Mouse (Mus musculus): ENCODE data around the gene Epha8.

DNA sequence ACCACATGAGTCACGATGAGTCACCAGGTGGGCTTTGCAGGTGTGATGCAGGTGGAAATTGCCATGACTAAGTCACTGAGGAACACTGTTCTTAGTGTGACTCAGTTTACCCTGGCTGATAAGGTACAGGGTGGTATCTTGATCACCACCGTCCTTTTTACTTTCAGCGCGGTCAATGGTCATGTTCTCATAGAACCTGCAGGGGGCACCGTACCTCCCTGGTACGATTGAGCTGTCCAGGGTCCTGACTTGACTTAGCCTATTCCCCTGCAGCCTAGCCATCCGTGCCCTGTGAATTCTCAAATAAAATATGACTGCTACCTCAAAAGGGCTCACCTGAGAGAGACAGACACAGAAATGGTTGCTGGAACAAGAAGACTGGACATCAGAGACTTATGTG, 49.6 kb downstream of the Epha8 start:
- TF ChIP-seq GATA1 (IDR thresholded peaks at IDR 0.05; ENCODE audit: low read depth, low read length): no peak
- peak; percentile 65 to 74 (median 67) for TF ChIP-seq CTCF (IDR thresholded peaks at IDR 0.05 in 2 of 3, conservative IDR thresholded peaks at IDR 0.05 in 1 of 3; ENCODE audit: control insufficient read depth in 1 of 3, insufficient read depth in 1 of 3, low read depth in 2 of 3, low read length in 3 of 3, poor library complexity in 1 of 3, severe bottlenecking in 1 of 3)
- no peak for TF ChIP-seq EP300 (IDR thresholded peaks at IDR 0.05; ENCODE audit: low read depth in 1 of 2, low read length in 2 of 2)
- TF ChIP-seq POLR2A (IDR thresholded peaks at IDR 0.05; ENCODE audit: control insufficient read depth in 1 of 2, insufficient read depth in 1 of 2, low read depth in 1 of 2, low read length in 2 of 2, poor library complexity in 1 of 2): no peak
- no peak for TF ChIP-seq MAX (IDR thresholded peaks at IDR 0.05; ENCODE audit: low read length)
- TF ChIP-seq POLR2AphosphoS2 (IDR thresholded peaks at IDR 0.05; ENCODE audit: low read length): no peak
- peak; percentile 10; the same call in 1 of the 2 replicates for TF ChIP-seq ZC3H11A (IDR thresholded peaks at IDR 0.05; ENCODE audit: low read depth, low read length)

Data from MEL (cell line).